Mouse (Mus musculus) neural tube, embryonic 14.5 days (tissue): Measurements from ENCODE around the gene Hoxa3. TPM values are rescaled to one million over a fixed set of nuclear protein-coding genes. Genes with fewer than 3 reads are reported as not detected.

Source experiments
- ATAC-seq: fragments of 200-750 bp; cut with Nextera tagmentation; 2 replicates; pipeline ENCODE4 v1.8.0; 2017; ENCODE audit warnings: low read depth, mild to moderate bottlenecking, moderate TSS enrichment, moderate library complexity
- H3K27ac ChIP-seq: fragments of 300-500 bp; sonication (generic); 2 replicates; pipeline ENCODE4 v1.5.1; 2014; ENCODE audit warnings: low read depth, mild to moderate bottlenecking, control low read depth, low read length, moderate library complexity, mixed read lengths
- H3K27me3 ChIP-seq: fragments of 300-500 bp; sonication (generic); 2 replicates; pipeline ENCODE4 v1.6.1; 2014; ENCODE audit warnings: low read length; ENCODE audit not compliant: control insufficient read depth, insufficient read depth
- H3K36me3 ChIP-seq: fragments of 300-500 bp; sonication (generic); 2 replicates; pipeline ENCODE4 v1.6.1; 2014; ENCODE audit warnings: low read length, mixed read lengths; ENCODE audit not compliant: control insufficient read depth, insufficient read depth
- H3K4me1 ChIP-seq: fragments of 300-500 bp; sonication (generic); 2 replicates; pipeline ENCODE4 v1.6.1; 2014; ENCODE audit warnings: low read length; ENCODE audit not compliant: control insufficient read depth, insufficient read depth
- H3K4me2 ChIP-seq: fragments of 300-500 bp; sonication (generic); 2 replicates; pipeline ENCODE4 v1.6.1; 2014; ENCODE audit warnings: mild to moderate bottlenecking, low read depth, low read length, control low read depth
- H3K4me3 ChIP-seq: fragments of 300-500 bp; sonication (generic); 2 replicates; pipeline ENCODE4 v1.5.1; 2014; ENCODE audit warnings: low read depth, low read length, control low read depth, mixed read lengths
- H3K9ac ChIP-seq: fragments of 300-500 bp; sonication (generic); replicated peaks from 2 replicates; pipeline ENCODE4 v1.6.1; 2014; ENCODE audit warnings: low read depth, mild to moderate bottlenecking, control low read depth, low read length, mixed read lengths
- H3K9me3 ChIP-seq: fragments of 300-500 bp; sonication (generic); 2 replicates; pipeline ENCODE4 v1.6.1; 2016; ENCODE audit warnings: low read length; ENCODE audit not compliant: control insufficient read depth
- WGBS: fragments of 180-500 bp; shearing (Covaris S2); extraction: QIAGEN DNeasy Blood & Tissue Kit; methylation state at CpG from one replicate; pipeline ENCODE4 v1.1.7; 2014; 5-methylcytosine and 5-hydroxymethylcytosine counted together
- polyA plus RNA-seq: library from polyadenylated mRNA; unstranded; fragments of >200 nt; fragmentation: Nextera tagmentation; extraction: Ambion mirVana; gene quantifications from 2 replicates; pipeline ENCODE4 v1.2.1, GENCODE M21; 2014

Gene Hoxa3
- polyA plus RNA-seq, 1 experiment from 2014 or later = 13.4 TPM

GRCm38 (mm10) chr6:52162093-52162380 is 51.1 kb downstream of the Hoxa3 start:
- Histone ChIP-seq H3K9ac (no peak overlapping the region), H3K27ac (peak overlapping the region; percentile 56), H3K9me3 (no peaks in the 10 kb centered on the region), H3K4me2 (peak overlapping the region; percentile 60; the same call in 1 of the 2 replicates), H3K4me3 (no peak overlapping the region), H3K36me3 (no peaks in the 10 kb centered on the region), H3K4me1 (peaks cover 70% of the 10 kb centered on the region), H3K27me3 (no peaks in the 10 kb centered on the region)
- 7% methylated on average over 1 of the region's 1 CpGs for WGBS
- no peak for ATAC-seq

GRCm38 (mm10) chr6:52161336-52162092 is 51.6 kb downstream of the Hoxa3 start:
- no peak for ATAC-seq

GRCm38 (mm10) chr6:52160511-52161335 is 52.4 kb downstream of the Hoxa3 start:
- Histone ChIP-seq H3K4me1 (peaks cover 58% of the 10 kb centered on the region), H3K27ac (peak overlapping the region; percentile 89), H3K9me3 (no peaks in the 10 kb centered on the region), H3K4me2 (peak overlapping the region; percentile 60), H3K36me3 (no peaks in the 10 kb centered on the region), H3K9ac (peak overlapping the region; percentile 88), H3K4me3 (peak overlapping the region; percentile 81), H3K27me3 (no peaks in the 10 kb centered on the region)
- no peak for ATAC-seq
- under 1% methylated on average over 30 of the region's 30 CpGs for WGBS

More at GRCm38 (mm10) chr6:52161336-52162092, 51.6 kb downstream of the Hoxa3 start:
- peak overlapping the region; percentile 81 for H3K4me3 ChIP-seq
- peaks cover 65% of the 10 kb centered on the region for H3K4me1 ChIP-seq
- WGBS = 4% methylated on average over 8 of the region's 8 CpGs
- no peaks in the 10 kb centered on the region for H3K27me3 ChIP-seq
- no peaks in the 10 kb centered on the region for H3K9me3 ChIP-seq
- no peaks in the 10 kb centered on the region for H3K36me3 ChIP-seq
- peak overlapping the region; percentile 89 for H3K27ac ChIP-seq
- peak overlapping the region; percentile 60 for H3K4me2 ChIP-seq
- H3K9ac ChIP-seq = peak overlapping the region; percentile 88; the same call in 1 of the 2 replicates

- Histone ChIP-seq H3K4me3 (peak overlapping the region; percentile 81), H3K27ac (peak overlapping the region; percentile 89), H3K27me3 (no peaks in the 10 kb centered on the region), H3K4me1 (peaks cover 51% of the 10 kb centered on the region), H3K9ac (peak overlapping the region; percentile 88), H3K9me3 (no peaks in the 10 kb centered on the region), H3K36me3 (no peaks in the 10 kb centered on the region), H3K4me2 (peak overlapping the region; percentile 60)
- 6% methylated on average over 9 of the region's 9 CpGs for WGBS
- ATAC-seq = no peak
These were observed 53.2 kb downstream of the Hoxa3 start for GRCm38 (mm10) chr6:52159979-52160378.

GRCm38 (mm10) chr6:52159164-52159761 is 53.9 kb downstream of the Hoxa3 start:
- Histone ChIP-seq H3K36me3 (no peaks in the 10 kb centered on the region), H3K9ac (peak overlapping the region; percentile 88), H3K27me3 (no peaks in the 10 kb centered on the region), H3K27ac (peak overlapping the region; percentile 90), H3K9me3 (no peaks in the 10 kb centered on the region), H3K4me2 (peak overlapping the region; percentile 60), H3K4me3 (peak overlapping the region; percentile 81), H3K4me1 (peaks cover 45% of the 10 kb centered on the region)
- no peak; the same call in 1 of the 2 replicates for ATAC-seq
- WGBS = 4% methylated on average over 12 of the region's 12 CpGs

GRCm38 (mm10) chr6:52158276-52159051 is 54.7 kb downstream of the Hoxa3 start, which contains the start of gene Hoxa1:
Hoxa1 (minus strand) TSS chr6:52158317.
- 0% methylated on average over 54 of the region's 55 CpGs for WGBS
- ATAC-seq = peak; percentile 88
- Histone ChIP-seq H3K27me3 (no peaks in the 10 kb centered on the region), H3K27ac (peak within 1 kb of the TSS; percentile 90), H3K9ac (peak within 1 kb of the TSS; percentile 88), H3K4me3 (peak within 1 kb of the TSS; percentile 81), H3K9me3 (no peaks in the 10 kb centered on the region), H3K4me1 (peaks cover 40% of the 10 kb centered on the region), H3K4me2 (peak within 1 kb of the TSS; percentile 60), H3K36me3 (no peaks in the 10 kb centered on the region)

GRCm38 (mm10) chr6:52157466-52158275 is 55.5 kb downstream of the Hoxa3 start:
- under 1% methylated on average over 32 of the region's 32 CpGs for WGBS
- Histone ChIP-seq H3K9ac (peak overlapping the region; percentile 88), H3K36me3 (no peaks in the 10 kb centered on the region), H3K4me2 (peak overlapping the region; percentile 60), H3K4me1 (peaks cover 35% of the 10 kb centered on the region), H3K4me3 (peak overlapping the region; percentile 81), H3K27ac (peak overlapping the region; percentile 90), H3K27me3 (no peaks in the 10 kb centered on the region), H3K9me3 (no peaks in the 10 kb centered on the region)
- ATAC-seq = no peak
